Mouse (Mus musculus) lung, postnatal 25 days (tissue): ENCODE results near the gene Zbtb2.

Source experiments
- DNase-seq: peaks from one replicate; pipeline ENCODE4 v3.0.0; 2022; ENCODE audit warnings: low spot score

Gene Zbtb2

GRCm38 (mm10) chr10:4332228-4332979, 55.5 kb downstream of the Zbtb2 start:
- no peak for DNase-seq

- no peak for DNase-seq
Observed at GRCm38 (mm10) chr10:4327716-4328115, 60.2 kb downstream of the Zbtb2 start.

GRCm38 (mm10) chr10:4325562-4325961, 62.3 kb downstream of the Zbtb2 start:
- DNase-seq = no peak

- DNase-seq = no peak
Observed at GRCm38 (mm10) chr10:4323885-4324284, 64.0 kb downstream of the Zbtb2 start.
